17 mouse cellular contexts compared by ENCODE assay signal in the genomic region with DNA sequence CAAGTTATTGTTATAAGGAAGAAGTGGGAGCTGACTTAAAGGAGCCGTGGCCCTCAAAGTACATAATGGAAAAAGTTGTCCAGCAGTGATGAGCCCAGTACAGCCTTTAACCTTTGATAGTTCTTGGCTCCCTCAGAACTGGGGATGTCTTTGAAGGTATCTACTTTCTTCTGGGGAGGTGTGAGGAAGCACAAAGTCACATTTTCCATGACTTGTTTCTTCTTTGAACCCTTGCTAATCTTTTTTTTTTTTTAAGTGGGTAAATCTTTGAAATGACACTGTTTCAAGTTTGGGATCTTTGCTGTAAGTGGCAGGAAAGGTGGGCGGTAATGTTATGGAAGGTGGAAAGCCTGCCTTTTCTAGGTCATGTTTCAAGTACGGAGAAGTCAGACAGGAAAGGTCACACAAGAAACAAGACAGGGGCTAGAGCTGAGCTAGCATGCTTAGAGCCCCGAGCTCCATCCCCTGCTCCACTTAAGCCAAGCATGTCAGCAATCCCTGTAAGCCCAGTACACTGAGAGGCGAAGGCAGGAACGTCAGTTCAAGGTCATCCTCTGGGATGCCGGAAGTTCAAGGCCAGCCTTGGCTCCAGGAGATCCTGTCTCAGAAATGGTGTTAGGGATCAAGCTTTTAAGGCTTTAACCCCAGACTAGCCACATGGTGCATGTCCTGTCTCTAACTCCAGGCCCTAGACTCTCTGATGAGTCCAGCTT.
DNase-seq lines count a peak whose midpoint lies in the region; ATAC-seq and TF ChIP-seq lines count a peak whose summit lies in the region.
"Had no signal": no experiment of that assay in that cellular context is flagged by ENCODE, and none has a peak within 500 bp of the region (broad histone marks: within the 10 kb centered on the region; RNA-seq: fewer than 3 reads in every experiment).

No protein-coding gene starts in this region.

- peak; percentile 39 for DNase-seq in adrenal gland, postnatal 14 days
- no peak for DNase-seq in adrenal gland, adult 18-20 months (ENCODE audit: low spot score in 2 of 2)
- no peak for DNase-seq in heart, postnatal 0 days (ENCODE audit: low spot score)
- DNase-seq in heart, postnatal 14 days, result no peak
- peak; percentile 37 for DNase-seq in R1 (ENCODE audit: low read depth, low spot score)
- DNase-seq in thymus, postnatal 0 days (ENCODE audit: low spot score), result peak; percentile 78
- DNase-seq in stomach, postnatal 0 days (ENCODE audit: low spot score), result no peak
- DNase-seq: cerebellum, adult 9-11 months; kidney, postnatal 10 days; right cerebral cortex, postnatal 4 days had no signal

- H3K27ac ChIP-seq in heart, postnatal 0 days (ENCODE audit: low read depth), result peak overlapping the region; percentile 50; the same call in 1 of the 2 replicates
- H3K27ac ChIP-seq in stomach, postnatal 0 days (replicated peaks), result no peak overlapping the region
- H3K27ac ChIP-seq: embryonic facial prominence, embryonic 15.5 days; forebrain, embryonic 12.5 days; liver, embryonic 12.5 days; neural tube, embryonic 13.5 days had no signal

- WGBS in heart, postnatal 0 days, result 48% methylated on average over 7 of the region's 7 CpGs
- 72% methylated on average over 7 of the region's 7 CpGs for WGBS in stomach, postnatal 0 days

- TF ChIP-seq CTCF in heart, postnatal 0 days (IDR thresholded peaks at IDR 0.05; ENCODE audit: low read depth), result no peak
- TF ChIP-seq CTCF in stomach, postnatal 0 days (IDR thresholded peaks at IDR 0.05; ENCODE audit: low read depth), result no peak

- H3K4me1 ChIP-seq in heart, postnatal 0 days (ENCODE audit: control insufficient read depth, insufficient read depth), result peaks cover 27% of the 10 kb centered on the region
- H3K4me1 ChIP-seq in stomach, postnatal 0 days (replicated peaks; ENCODE audit: control insufficient read depth, insufficient read depth), result peaks cover 9% of the 10 kb centered on the region

- intact Hi-C loops in heart, postnatal 14 days (cut with DNase I), result no loop called here

- H3K4me2 ChIP-seq in heart, postnatal 0 days (ENCODE audit: low read depth, low read length), result no peak overlapping the region
- no peak overlapping the region for H3K4me2 ChIP-seq in stomach, postnatal 0 days (replicated peaks; ENCODE audit: low read depth)
- H3K4me2 ChIP-seq: embryonic facial prominence, embryonic 15.5 days; forebrain, embryonic 12.5 days; hindbrain, embryonic 13.5 days; liver, embryonic 12.5 days; neural tube, embryonic 13.5 days had no signal

- H3K4me3 ChIP-seq in heart, postnatal 0 days (ENCODE audit: low read depth, low read length), result no peak overlapping the region
- H3K4me3 ChIP-seq in stomach, postnatal 0 days (ENCODE audit: low read depth, low read length), result no peak overlapping the region
- H3K4me3 ChIP-seq: embryonic facial prominence, embryonic 15.5 days; forebrain, embryonic 12.5 days; hindbrain, embryonic 13.5 days; liver, embryonic 12.5 days; neural tube, embryonic 13.5 days had no signal

- H3K9ac ChIP-seq in heart, postnatal 0 days (replicated peaks; ENCODE audit: low read depth, low read length), result no peak overlapping the region; the same call in 1 of the 2 replicates
- no peak overlapping the region for H3K9ac ChIP-seq in stomach, postnatal 0 days (ENCODE audit: low read length)
- H3K9ac ChIP-seq: embryonic facial prominence, embryonic 15.5 days; forebrain, embryonic 12.5 days; hindbrain, embryonic 13.5 days; liver, embryonic 12.5 days; neural tube, embryonic 13.5 days had no signal

- ATAC-seq in heart, postnatal 0 days (ENCODE audit: insufficient read depth, low read depth), result no peak
- ATAC-seq in megakaryocyte-erythroid progenitor cell, adult 5-6 weeks (replicated peaks; ENCODE audit: low FRiP score, low TSS enrichment, poor library complexity, severe bottlenecking), result no peak
- ATAC-seq in stomach, postnatal 0 days (ENCODE audit: low FRiP score, low TSS enrichment), result no peak
- ATAC-seq: intestine, postnatal 0 days; liver, embryonic 12.5 days had no signal

- TF ChIP-seq EP300 in heart, postnatal 0 days (IDR thresholded peaks at IDR 0.05; ENCODE audit: low read depth), result no peak
- TF ChIP-seq EP300 in stomach, postnatal 0 days (optimal IDR thresholded peaks at IDR 0.05), result no peak

- H3K9me3 ChIP-seq in heart, postnatal 0 days (replicated peaks; ENCODE audit: control insufficient read depth, low read length), result no peaks in the 10 kb centered on the region
- H3K9me3 ChIP-seq in stomach, postnatal 0 days (ENCODE audit: control insufficient read depth, low read length), result no peaks in the 10 kb centered on the region
- H3K9me3 ChIP-seq: embryonic facial prominence, embryonic 15.5 days; forebrain, embryonic 12.5 days; hindbrain, embryonic 13.5 days; liver, embryonic 12.5 days; neural tube, embryonic 13.5 days had no signal

- no peaks in the 10 kb centered on the region for H3K36me3 ChIP-seq in heart, postnatal 0 days (replicated peaks; ENCODE audit: control insufficient read depth, insufficient read depth, low read length)
- no peaks in the 10 kb centered on the region for H3K36me3 ChIP-seq in stomach, postnatal 0 days (ENCODE audit: control insufficient read depth, insufficient read depth, low read length)
- H3K36me3 ChIP-seq: embryonic facial prominence, embryonic 15.5 days; forebrain, embryonic 12.5 days; hindbrain, embryonic 13.5 days; liver, embryonic 12.5 days; neural tube, embryonic 13.5 days had no signal

- no peaks in the 10 kb centered on the region for H3K27me3 ChIP-seq in heart, postnatal 0 days (ENCODE audit: control insufficient read depth, insufficient read depth, low read length)
- no peaks in the 10 kb centered on the region for H3K27me3 ChIP-seq in stomach, postnatal 0 days (ENCODE audit: control insufficient read depth, insufficient read depth, low read length)
- H3K27me3 ChIP-seq: embryonic facial prominence, embryonic 15.5 days; forebrain, embryonic 12.5 days; hindbrain, embryonic 13.5 days; neural tube, embryonic 13.5 days had no signal

Comparison
In these comparisons a context has a peak if more than half of its experiments do, and no peak if none do; other contexts are left out.
1. DNase-seq: peak in adrenal gland, postnatal 14 days (single experiment), R1 (single experiment) and thymus, postnatal 0 days (single experiment); none in adrenal gland, adult 18-20 months (0 of 2), heart, postnatal 0 days (single experiment), heart, postnatal 14 days (0 of 2) and stomach, postnatal 0 days (single experiment).